Mouse (Mus musculus) monocyte, adult 2 months (primary cell): ENCODE data around the gene Iqcf1.
"Not testable (repeated sequence)": the region's sequence is repeated elsewhere in the genome, so short reads cannot be mapped to it uniquely, and the experiment has no call there.

Source experiments
- DNase-seq, 2 experiments: peaks; one replicate each; pipeline ENCODE4 v3.0.0; 2022; ENCODE audit warnings: low spot score in 2 of 2, low read depth in 1 of 2

Gene Iqcf1

DNA sequence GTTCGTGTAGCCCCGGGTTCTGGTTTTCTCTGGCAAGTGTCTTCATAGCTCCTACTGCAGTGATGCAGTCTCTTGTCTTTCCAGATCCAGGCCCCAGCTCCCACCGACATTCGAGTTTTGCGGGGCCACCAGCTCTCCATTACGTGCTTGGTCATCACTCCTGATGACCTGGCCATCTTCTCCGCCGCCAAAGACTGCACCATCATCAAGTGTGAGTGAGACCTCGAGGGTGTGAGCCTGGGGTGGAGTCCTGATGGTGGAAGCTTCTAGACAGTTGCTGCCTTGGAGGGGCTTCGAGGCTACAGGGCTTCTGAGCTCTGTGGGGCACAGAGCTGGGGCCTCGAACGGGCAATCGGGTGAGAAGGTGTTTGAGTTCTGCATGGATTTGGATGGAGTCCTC is 18.1 kb upstream of the Iqcf1 start:
- DNase-seq, result peak in 1 of 2 experiments; percentile 0

DNA sequence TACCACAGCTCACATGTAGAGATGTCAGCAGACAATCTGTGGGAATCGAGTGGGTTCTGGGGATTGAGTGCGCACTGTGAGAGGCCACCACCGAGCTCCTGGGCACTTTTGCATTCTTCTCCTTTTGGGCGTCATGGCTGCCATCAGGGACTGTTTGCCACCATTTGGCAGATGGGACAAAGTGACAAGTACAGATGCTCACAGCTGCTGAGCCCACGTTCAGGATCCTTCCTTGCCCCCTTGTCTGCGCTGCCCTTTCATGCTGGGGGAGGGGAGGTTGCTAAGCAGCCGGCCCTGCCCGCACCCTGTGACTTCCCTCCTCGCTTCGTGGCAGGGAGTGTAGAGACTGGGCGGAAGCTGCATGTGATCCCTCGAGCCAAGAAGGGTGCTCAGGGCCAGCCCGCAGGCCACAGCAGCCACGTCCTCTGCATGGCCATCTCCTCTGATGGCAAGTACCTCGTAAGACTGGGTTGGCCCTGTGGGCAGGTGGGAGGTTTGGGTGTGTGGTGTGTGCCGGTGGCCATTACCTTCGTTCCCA is 17.1 kb upstream of the Iqcf1 start:
- DNase-seq, result peak in 1 of 2 experiments; percentile 0

DNA sequence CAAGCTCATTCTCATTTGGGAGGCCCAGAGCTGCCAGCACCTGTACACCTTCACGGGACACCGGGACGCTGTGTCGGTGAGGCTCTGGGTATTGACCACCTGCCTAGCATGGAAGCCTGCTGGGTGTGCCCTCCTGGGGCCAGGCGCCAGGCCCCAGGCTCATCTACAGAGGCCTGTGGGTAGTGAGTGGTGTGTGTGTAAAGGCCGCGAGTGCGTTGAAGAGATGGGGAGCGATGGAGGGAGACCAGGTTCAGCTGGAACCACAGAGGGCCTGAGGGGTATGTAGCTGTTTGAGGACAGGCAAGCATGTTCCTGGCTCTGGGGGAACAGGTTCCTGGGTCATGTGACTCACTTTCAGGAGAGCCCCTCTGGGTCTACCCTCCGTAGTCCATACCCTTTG is 16.6 kb upstream of the Iqcf1 start:
- no peak for DNase-seq

DNA sequence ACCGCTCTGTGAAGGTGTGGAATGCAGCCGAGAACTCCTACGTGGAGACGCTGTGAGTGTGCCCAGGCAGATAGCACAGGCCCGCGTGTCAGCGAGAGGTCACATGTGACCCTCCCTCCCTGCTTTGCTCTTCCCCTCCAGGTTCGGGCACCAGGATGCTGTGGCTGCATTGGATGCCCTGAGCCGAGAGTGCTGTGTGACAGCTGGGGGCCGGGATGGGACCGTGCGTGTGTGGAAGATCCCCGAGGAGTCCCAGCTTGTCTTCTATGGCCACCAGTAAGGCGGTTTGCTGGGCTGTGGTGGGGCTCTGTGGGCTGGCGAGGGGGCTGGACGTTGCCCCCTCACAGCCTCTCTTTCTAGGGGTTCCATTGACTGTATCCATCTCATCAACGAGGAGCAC is 16.2 kb upstream of the Iqcf1 start:
- peak in 1 of 2 experiments; percentile 0 for DNase-seq

DNA sequence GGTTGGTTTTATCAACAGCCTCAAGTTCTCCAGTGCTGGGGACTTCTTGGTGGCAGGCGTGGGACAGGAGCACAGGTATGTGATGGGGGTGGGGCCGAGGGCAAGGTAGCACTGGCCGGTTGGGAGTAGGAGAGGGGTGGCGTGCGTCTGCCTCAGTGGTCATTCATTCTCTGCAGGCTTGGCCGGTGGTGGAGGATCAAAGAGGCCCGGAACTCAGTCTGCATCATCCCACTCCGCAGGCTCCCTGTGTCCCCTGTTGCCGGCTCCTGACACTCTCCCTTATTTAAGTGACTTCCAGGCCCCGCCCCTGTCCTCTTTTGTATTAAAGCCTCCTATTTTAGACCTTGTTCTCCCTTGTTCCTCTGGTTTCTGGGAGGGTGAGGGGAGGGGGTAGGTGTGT is 14.7 kb upstream of the Iqcf1 start:
- DNase-seq, result peak in 1 of 2 experiments; percentile 0

DNA sequence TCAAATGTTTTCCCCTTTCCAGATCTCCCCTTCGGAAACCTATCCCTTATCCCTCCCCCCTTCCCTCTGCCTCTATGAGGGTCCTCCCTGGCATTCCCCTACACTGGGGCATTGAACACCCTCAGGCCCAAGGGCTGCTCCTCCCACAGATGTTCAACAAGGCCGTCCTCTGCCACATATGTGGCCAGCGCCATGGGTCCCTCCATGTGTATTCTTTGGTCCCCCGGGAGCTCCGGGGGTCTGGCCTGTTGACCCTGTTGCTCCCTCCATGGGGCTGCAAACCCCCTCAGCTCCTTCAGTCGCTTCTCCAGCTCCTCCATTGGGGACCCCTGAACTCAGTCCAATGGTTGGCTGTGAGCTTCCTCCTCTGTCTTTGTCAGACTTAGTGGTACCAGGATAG is 12.2 kb upstream of the Iqcf1 start:
- not testable (repeated sequence) for DNase-seq

DNA sequence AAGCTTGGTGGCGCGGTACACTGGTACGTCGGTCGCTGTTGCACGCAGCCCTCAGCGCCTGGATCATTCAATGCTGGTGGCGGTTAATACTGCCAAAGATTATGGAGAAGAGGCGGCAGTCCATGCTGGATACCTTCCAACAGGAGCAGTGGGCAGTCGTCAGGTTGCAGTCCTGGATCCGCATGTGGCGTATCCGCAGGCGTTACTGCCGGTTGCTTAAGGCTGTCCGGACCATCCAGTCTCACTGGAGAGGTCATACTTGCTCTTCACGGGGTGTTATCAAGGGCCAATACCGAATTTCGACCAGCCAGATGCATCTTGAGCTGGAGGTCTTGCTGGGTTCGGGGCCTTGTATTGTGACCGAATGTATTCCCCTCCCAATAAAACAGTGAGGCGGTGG is 2.1 kb downstream of the Iqcf1 start:
- DNase-seq, result no peak

DNA sequence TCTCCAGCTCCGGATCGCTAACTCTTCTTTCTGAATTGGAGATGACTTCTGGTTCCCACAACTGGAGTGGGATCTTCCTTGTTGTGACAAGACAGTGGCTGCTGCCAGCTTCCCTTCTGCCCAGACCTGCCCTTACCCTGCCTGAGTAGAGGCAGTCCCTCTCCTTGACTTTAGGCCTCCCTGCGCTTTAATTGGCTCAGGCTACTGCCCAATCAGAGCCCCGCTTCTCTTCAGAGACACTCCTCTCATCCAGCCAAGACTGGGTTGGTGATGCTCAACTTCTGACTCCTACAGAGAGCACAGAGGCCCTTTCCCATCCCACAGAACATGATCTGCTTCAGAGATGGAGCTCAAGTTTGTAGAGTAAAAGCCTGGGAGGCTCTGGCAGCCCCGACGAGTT is 4.5 kb downstream of the Iqcf1 start:
- DNase-seq, result no peak

DNA sequence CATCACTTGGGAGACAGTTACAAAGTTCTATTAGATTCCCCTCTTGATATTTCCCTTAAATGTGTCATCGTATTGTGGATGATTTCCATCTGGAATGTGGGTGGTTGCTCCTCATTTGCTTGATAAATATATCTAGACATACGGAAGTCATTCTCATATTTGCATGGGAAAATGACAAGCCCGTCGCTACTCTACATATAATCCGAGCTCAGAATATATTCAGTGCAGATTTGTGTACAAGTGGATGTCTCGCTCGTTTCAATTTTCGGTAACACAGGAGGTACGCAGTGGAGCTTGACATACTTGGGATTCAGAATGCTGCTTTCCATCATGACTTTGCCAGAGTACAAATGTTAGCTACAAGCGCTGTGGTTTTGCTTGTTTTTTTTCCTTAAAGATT is 9.6 kb downstream of the Iqcf1 start:
- no peak for DNase-seq

DNA sequence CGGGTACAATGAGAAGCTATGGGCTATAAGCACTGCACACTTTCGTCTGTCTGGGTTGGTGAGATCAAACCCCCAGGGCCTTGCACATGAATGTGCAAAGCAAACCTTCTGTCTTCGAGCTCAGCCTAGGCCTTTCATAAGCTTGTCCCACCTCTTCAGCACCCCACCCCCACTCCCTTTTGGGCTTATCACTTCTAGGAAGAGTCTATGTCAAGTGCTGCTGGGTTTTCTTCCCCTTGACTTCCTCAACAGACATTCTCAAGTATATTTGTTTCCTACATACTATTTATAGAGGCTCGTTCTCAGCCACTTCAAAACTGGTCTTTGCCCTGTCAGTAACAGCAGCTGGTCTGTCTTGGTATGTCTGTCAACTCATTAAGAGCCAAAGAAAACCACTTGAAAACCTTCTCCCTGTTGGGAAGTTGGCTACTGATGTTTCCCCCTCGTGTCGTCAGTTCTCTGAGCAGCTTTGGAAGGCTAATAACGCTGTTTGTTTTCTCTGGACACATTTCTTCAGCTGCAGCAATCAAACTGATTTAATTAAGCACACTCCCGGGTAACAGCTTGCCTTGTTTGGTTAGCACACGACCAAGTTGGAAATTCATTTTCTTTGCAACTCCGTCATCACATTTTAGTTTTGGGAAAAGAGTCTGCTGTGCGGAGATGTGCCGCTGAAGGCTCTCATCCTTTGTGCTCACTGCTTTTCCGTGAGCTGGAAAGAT is 13.1 kb downstream of the Iqcf1 start:
- no peak for DNase-seq

DNA sequence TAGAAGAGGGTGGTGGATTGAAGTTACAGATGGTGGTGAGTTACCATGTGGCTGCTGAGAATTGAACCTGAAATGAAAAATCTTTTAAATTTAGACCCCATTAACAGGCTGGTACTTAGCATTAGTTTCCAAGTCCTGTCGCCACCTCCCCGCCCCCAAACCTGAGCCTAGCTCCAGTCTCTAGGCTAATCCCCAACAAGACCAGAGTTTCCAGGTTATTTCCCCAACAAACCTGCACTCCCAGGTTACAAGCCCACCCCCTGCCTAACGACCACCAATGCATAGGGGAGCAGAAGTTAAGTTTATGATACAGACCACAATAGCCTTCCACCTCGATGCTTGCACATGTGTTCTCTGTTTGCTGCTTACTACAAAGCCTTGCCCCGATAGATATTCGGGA is 13.8 kb downstream of the Iqcf1 start:
- DNase-seq, result no peak

DNA sequence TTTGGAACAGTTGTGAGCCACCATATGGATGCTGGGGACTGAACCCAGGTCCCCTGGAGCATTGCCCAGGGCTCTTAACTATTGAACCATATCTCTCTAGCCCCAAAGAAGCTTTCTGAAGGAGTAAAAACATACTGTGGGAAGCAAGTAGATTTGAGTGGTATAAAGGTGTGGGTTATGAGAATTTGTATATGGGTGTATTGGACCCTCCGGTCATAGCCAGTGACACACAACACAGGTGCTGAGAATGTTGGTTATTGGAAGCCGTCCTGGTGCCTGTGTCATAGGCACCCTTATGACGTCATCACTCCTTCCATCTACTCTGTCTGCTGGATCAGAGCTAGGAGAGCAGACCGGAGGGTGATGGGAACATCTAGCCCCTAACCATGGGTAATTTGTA is 14.5 kb downstream of the Iqcf1 start, which contains the start of gene Iqcf5:
TSS of gene Iqcf5 (plus strand) at position 301 of the 400 bp plus-strand sequence.
- DNase-seq, result no peak

DNA sequence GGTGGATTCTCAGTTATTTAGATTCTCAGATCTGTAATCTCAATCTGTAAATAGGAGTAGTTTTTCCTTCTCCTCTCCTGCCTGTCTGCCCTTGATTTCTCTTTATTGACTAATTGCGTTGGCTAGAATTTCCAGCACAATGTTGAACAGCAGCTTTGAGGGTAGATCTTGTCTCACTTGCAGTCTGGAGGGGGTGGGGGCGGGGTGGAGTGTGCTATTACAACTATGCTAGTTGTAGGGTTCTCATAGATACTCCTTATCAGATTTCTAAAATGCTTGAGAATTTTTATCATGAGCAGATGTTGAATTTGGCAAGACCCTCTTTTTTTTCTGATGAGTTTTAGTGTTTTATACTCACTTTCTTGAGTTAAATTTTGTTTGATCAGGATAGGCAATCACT is 19.7 kb downstream of the Iqcf1 start:
- no peak for DNase-seq

DNA sequence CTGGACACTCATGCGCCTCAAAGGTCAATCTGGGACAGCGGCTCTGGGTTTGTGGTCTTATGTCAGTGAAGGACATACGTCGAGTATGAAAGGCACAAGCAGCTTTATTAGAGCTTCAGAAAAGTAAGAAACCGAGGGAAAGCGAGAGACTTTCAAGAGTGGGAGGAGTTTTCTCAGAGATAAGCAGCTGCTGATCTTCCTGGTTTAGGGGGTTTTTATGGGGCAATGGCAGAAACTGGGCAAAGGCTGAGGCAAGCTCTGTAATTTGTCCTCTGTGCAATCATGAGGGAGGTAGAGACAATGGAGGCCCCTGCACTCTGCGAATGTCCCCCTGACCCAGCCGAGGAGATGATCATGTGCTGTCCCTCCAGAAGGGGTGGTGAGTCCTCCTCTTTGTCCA is 20.1 kb downstream of the Iqcf1 start:
- no peak for DNase-seq

DNA sequence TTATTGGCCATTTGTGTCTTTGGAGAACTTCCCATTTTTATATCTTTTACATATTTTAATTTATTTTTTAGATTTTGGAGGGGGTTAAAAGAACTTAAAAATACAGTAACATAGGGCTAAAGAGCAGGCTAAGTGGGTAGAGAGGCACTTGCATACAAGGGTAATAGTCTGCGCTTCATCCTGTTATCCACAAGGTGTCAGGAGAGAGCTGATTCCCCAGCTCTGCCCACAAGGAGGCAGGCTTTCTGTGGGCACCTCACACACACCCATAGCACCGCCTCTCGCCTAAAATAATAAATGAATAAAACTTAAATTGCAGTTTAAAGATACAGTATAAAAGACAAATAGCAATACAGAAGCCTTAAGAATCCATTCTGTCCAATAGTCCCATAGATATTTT is 32.1 kb downstream of the Iqcf1 start:
- no peak for DNase-seq

DNA sequence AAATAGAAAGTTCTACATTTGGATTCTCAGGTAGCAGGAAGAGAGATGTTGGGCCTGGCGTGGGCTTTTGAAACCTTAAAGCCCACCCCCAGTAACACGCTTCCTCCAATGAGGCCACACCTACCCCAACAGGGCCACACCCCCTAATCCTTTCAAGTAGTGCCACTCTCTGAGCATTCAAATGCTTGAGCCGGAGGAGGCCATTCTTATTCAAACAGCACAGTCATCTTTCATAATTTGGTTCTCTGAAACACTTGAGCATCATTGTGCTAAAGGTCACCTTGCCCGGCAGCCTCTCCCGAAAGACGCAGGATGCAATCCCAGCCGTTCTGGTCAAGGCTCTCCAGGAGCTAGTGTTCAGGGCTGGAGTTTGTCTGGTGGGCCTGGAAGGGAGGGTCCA is 34.5 kb downstream of the Iqcf1 start:
- no peak for DNase-seq

DNA sequence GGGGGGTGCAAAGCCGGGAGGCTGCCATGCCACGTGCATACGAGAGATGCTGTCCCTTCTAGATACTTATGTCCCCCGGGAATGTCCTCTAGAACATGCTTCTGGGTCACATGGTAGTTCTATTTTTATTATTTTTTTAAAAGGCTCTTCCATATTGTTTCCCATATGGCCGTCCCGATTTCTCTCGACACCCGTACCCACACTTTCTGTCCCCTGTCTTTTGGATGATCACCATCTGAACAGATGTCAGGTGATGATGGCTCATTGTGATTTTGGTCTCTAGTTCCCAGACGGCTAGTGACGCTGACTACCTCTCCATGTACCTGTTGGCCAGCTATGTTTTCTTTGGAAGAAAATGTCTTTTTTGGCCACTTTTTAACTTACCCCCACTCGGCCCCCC is 35.2 kb downstream of the Iqcf1 start:
- no peak for DNase-seq
